Mouse (Mus musculus) embryonic facial prominence, embryonic 13.5 days (tissue): ENCODE results near the gene Usp50. TPM values are rescaled to one million over a fixed set of nuclear protein-coding genes. Genes with fewer than 3 reads are reported as not detected.

Experiments used
- ATAC-seq: fragments of 200-750 bp; cut with Nextera tagmentation; 2 replicates; pipeline ENCODE4 v1.8.0; 2017; ENCODE audit warnings: low read depth; ENCODE audit not compliant: insufficient number of reproducible peaks, insufficient read depth, low FRiP score, low TSS enrichment
- H3K27ac ChIP-seq: fragments of 300-500 bp; sonication (generic); 2 replicates; pipeline ENCODE4 v1.5.1; 2015; ENCODE audit warnings: moderate library complexity, mild to moderate bottlenecking, inconsistent platforms
- H3K27me3 ChIP-seq: fragments of 300-500 bp; sonication (generic); 2 replicates; pipeline ENCODE4 v1.6.1; 2015; ENCODE audit warnings: mild to moderate bottlenecking, inconsistent platforms
- H3K36me3 ChIP-seq: fragments of 300-500 bp; sonication (generic); 2 replicates; pipeline ENCODE4 v1.6.1; 2015; ENCODE audit warnings: mild to moderate bottlenecking, inconsistent platforms
- H3K4me1 ChIP-seq: fragments of 300-500 bp; sonication (generic); 2 replicates; pipeline ENCODE4 v1.6.1; 2015; ENCODE audit warnings: inconsistent platforms
- H3K4me2 ChIP-seq: fragments of 300-500 bp; sonication (generic); 2 replicates; pipeline ENCODE4 v1.6.1; 2015; ENCODE audit warnings: moderate library complexity, mild to moderate bottlenecking, inconsistent platforms
- H3K4me3 ChIP-seq: fragments of 300-500 bp; sonication (generic); 2 replicates; pipeline ENCODE4 v1.5.1; 2015; ENCODE audit warnings: mild to moderate bottlenecking, inconsistent platforms
- H3K9ac ChIP-seq: fragments of 300-500 bp; sonication (generic); 2 replicates; pipeline ENCODE4 v1.6.1; 2015; ENCODE audit warnings: mild to moderate bottlenecking, inconsistent platforms
- H3K9me3 ChIP-seq: fragments of 300-500 bp; sonication (generic); 2 replicates; pipeline ENCODE4 v1.6.1; 2016; ENCODE audit warnings: inconsistent platforms
- WGBS: fragments of 180-500 bp; shearing (Covaris S2); methylation state at CpG from one replicate; pipeline ENCODE4 v1.1.7; 2015; ENCODE audit warnings: mixed read lengths; 5-methylcytosine and 5-hydroxymethylcytosine counted together
- polyA plus RNA-seq: library from polyadenylated mRNA; unstranded; fragments of >200 nt; fragmentation: Nextera tagmentation; extraction: Ambion mirVana; gene quantifications from 2 replicates; pipeline ENCODE4 v1.2.1, GENCODE M21; 2015

The Usp50 gene
- polyA plus RNA-seq, 1 experiment from 2014 or later = 2.8 TPM

DNA sequence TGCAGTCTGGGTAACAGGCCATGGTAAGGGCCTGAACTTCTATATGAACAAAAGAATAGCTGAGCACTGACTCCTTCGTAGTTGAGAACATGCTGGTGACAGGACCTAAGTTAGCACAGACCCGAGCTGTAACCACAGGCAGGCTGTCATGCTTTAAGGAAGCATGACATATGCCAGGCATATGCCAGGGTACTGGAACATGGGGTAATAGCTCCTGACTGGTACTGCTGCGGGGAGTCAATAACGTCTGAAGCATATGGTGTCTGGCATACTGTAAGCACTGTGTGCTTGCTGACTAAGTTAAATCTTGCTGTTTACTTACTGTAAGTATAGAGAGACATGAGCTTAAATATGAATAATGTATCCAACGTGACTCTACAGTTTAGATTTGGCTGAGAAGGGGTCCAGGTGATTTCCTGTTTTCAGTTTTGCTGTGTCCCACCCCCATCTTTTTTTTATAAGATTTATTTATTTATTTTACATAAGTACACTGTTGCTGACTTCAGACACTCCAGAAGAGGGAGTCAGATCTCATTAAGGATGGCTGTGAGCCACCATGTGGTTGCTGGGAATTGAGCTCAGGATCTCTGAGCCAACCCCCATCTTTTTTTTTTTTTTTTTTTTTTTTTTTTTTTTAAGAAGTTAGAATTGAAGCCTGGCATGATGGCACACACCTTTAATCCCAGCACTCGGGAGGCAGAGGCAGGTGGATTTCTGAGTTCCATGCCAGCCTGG is 47.8 kb downstream of the Usp50 start:
- H3K4me2 ChIP-seq = no peak overlapping the region
- WGBS = 77% methylated on average over 6 of the region's 6 CpGs
- peaks cover 80% of the 10 kb centered on the region for H3K36me3 ChIP-seq

GRCm38 (mm10) chr2:126730502-126730901 is 52.8 kb downstream of the Usp50 start:
- Histone ChIP-seq H3K27me3 (no peaks in the 10 kb centered on the region), H3K27ac (no peak overlapping the region), H3K9ac (no peak overlapping the region), H3K4me3 (no peak overlapping the region), H3K9me3 (no peaks in the 10 kb centered on the region), H3K4me1 (no peaks in the 10 kb centered on the region), H3K36me3 (peaks cover 61% of the 10 kb centered on the region), H3K4me2 (no peak overlapping the region)
- ATAC-seq = no peak
- WGBS = 91% methylated on average over 2 of the region's 2 CpGs

More for the DNA sequence above, 47.8 kb downstream of the Usp50 start:
- ATAC-seq = no peak
- H3K27me3 ChIP-seq = no peaks in the 10 kb centered on the region
- H3K27ac ChIP-seq = no peak overlapping the region
- H3K9ac ChIP-seq = no peak overlapping the region
- no peaks in the 10 kb centered on the region for H3K4me1 ChIP-seq
- H3K9me3 ChIP-seq = no peaks in the 10 kb centered on the region
- H3K4me3 ChIP-seq = no peak overlapping the region

DNA sequence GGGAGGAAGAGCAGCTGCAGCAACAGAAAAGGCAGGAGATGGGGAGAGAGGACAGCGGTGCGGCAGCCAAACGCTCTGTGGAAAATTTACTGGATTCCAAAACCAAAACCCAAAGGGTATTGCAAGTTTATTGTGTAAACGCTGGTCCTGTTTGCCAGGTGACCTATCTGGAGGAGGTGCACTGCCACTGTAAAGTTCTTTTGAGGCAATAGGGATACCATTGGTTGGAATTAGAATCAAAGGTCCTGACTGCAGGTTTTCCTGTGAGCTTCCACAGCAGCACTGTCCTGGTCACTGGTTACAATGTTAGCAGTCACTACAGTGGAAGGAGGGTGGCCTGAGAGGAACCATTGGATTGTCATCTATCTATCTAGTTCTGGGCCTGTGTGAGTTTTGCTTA is 54.1 kb downstream of the Usp50 start:
- Histone ChIP-seq H3K27ac (no peak overlapping the region), H3K36me3 (peaks cover 50% of the 10 kb centered on the region), H3K9ac (no peak overlapping the region), H3K27me3 (no peaks in the 10 kb centered on the region), H3K4me1 (no peaks in the 10 kb centered on the region), H3K4me3 (no peak overlapping the region), H3K9me3 (no peaks in the 10 kb centered on the region), H3K4me2 (no peak overlapping the region)
- 97% methylated on average over 4 of the region's 4 CpGs for WGBS
- no peak for ATAC-seq

GRCm38 (mm10) chr2:126712950-126713349 is 70.3 kb downstream of the Usp50 start:
- peaks cover 8% of the 10 kb centered on the region; the same call in 1 of the 2 replicates for H3K4me1 ChIP-seq
- H3K9ac ChIP-seq = no peak overlapping the region
- H3K27me3 ChIP-seq = no peaks in the 10 kb centered on the region
- no peaks in the 10 kb centered on the region for H3K9me3 ChIP-seq
- H3K27ac ChIP-seq = no peak overlapping the region
- H3K4me3 ChIP-seq = no peak overlapping the region
- H3K36me3 ChIP-seq = peaks cover 2% of the 10 kb centered on the region; the same call in 1 of the 2 replicates
- no peak for ATAC-seq
- H3K4me2 ChIP-seq = no peak overlapping the region

GRCm38 (mm10) chr2:126712526-126712925 is 70.7 kb downstream of the Usp50 start:
- Histone ChIP-seq H3K4me3 (no peak overlapping the region), H3K27me3 (no peaks in the 10 kb centered on the region), H3K36me3 (no peaks in the 10 kb centered on the region; the same call in 1 of the 2 replicates), H3K27ac (no peak overlapping the region), H3K4me1 (peaks cover 9% of the 10 kb centered on the region; the same call in 1 of the 2 replicates), H3K9ac (no peak overlapping the region), H3K4me2 (no peak overlapping the region), H3K9me3 (no peaks in the 10 kb centered on the region)
- ATAC-seq = no peak
- WGBS = 95% methylated on average over 5 of the region's 5 CpGs

DNA sequence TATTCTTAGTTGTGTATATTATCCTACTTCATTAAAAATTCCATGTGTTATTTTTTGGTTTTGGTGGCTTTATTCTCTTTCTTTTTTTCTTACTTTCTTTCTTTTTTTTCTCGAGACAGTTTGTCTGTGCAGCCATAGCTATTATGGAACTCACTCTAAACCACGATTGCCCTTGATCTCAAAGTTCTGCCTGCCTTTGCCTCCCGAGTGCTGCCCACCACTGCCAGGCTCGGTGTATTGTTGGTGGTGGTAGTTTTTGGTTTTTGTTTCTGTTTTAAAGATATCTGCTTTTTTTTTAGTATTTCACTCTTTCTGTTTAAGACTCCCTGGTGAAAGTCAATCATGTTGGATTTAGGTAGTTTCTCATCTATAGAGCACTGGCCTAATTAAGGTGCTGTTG is 74.9 kb downstream of the Usp50 start:
- Histone ChIP-seq H3K27ac (no peak overlapping the region), H3K9ac (no peak overlapping the region), H3K36me3 (no peaks in the 10 kb centered on the region), H3K4me3 (peak overlapping the region; percentile 88), H3K9me3 (no peaks in the 10 kb centered on the region), H3K4me1 (peaks cover 9% of the 10 kb centered on the region; the same call in 1 of the 2 replicates), H3K27me3 (peaks cover 7% of the 10 kb centered on the region), H3K4me2 (peak overlapping the region; percentile 63)
- 80% methylated on average over 4 of the region's 4 CpGs for WGBS
- ATAC-seq = no peak

GRCm38 (mm10) chr2:126707438-126707779 is 75.9 kb downstream of the Usp50 start:
- no peak for ATAC-seq
- peak overlapping the region; percentile 80 for H3K27ac ChIP-seq
- WGBS = 0% methylated on average over 20 of the region's 23 CpGs

GRCm38 (mm10) chr2:126706759-126707437 is 76.4 kb downstream of the Usp50 start, which contains the start of gene Usp8:
Gene Usp8, plus strand, starts transcription at chr2:126707328.
- peak; percentile 99 for ATAC-seq
- Histone ChIP-seq H3K4me3 (peak within 1 kb of the TSS; percentile 88), H3K4me1 (peaks cover 9% of the 10 kb centered on the region; the same call in 1 of the 2 replicates), H3K27me3 (peaks cover 7% of the 10 kb centered on the region), H3K9ac (peak within 1 kb of the TSS; percentile 95), H3K27ac (peak within 1 kb of the TSS; percentile 80), H3K36me3 (no peaks in the 10 kb centered on the region), H3K9me3 (no peaks in the 10 kb centered on the region), H3K4me2 (peak within 1 kb of the TSS; percentile 63)
- WGBS = 2% methylated on average over 47 of the region's 47 CpGs

More at GRCm38 (mm10) chr2:126707438-126707779, 75.9 kb downstream of the Usp50 start:
- H3K9ac ChIP-seq = peak overlapping the region; percentile 95
- H3K4me1 ChIP-seq = peaks cover 9% of the 10 kb centered on the region; the same call in 1 of the 2 replicates
- no peaks in the 10 kb centered on the region for H3K9me3 ChIP-seq
- no peaks in the 10 kb centered on the region for H3K36me3 ChIP-seq
- peak overlapping the region; percentile 88 for H3K4me3 ChIP-seq
- peaks cover 7% of the 10 kb centered on the region for H3K27me3 ChIP-seq
- peak overlapping the region; percentile 63 for H3K4me2 ChIP-seq

GRCm38 (mm10) chr2:126695285-126695684 is 88.0 kb downstream of the Usp50 start:
- H3K9me3 ChIP-seq = no peaks in the 10 kb centered on the region
- H3K4me1 ChIP-seq = no peaks in the 10 kb centered on the region
- ATAC-seq = no peak
- no peak overlapping the region for H3K4me2 ChIP-seq
- 80% methylated on average over 6 of the region's 6 CpGs for WGBS
- H3K27ac ChIP-seq = no peak overlapping the region
- H3K36me3 ChIP-seq = no peaks in the 10 kb centered on the region
- H3K4me3 ChIP-seq = no peak overlapping the region
- no peaks in the 10 kb centered on the region for H3K27me3 ChIP-seq
- no peak overlapping the region for H3K9ac ChIP-seq

DNA sequence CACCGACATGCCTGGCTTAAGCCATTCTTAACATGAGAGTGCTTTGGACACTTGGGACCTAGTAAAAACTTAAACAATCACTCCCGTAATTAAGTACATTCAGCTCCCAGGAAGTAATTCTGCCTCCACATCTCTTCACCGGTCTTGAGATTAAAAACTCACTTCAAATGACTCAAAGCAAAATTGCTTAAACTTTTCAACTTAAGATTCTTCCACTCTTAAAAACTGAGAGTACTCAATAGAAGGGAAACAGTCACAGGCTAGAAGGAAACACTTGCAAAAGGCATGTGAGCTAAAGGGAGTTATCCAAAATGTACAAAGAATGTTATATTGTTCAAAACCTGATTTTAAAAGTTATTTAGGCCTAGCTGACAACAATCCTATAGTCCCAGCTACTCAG is 92.0 kb downstream of the Usp50 start:
- no peak overlapping the region for H3K27ac ChIP-seq
- no peak for ATAC-seq
- H3K36me3 ChIP-seq = peaks cover 10% of the 10 kb centered on the region
- no peaks in the 10 kb centered on the region for H3K4me1 ChIP-seq
- 77% methylated on average over 3 of the region's 3 CpGs for WGBS
- no peak overlapping the region for H3K4me2 ChIP-seq
- no peak overlapping the region for H3K4me3 ChIP-seq
- H3K9me3 ChIP-seq = no peaks in the 10 kb centered on the region; the same call in 1 of the 2 replicates
- no peaks in the 10 kb centered on the region for H3K27me3 ChIP-seq
- H3K9ac ChIP-seq = no peak overlapping the region

DNA sequence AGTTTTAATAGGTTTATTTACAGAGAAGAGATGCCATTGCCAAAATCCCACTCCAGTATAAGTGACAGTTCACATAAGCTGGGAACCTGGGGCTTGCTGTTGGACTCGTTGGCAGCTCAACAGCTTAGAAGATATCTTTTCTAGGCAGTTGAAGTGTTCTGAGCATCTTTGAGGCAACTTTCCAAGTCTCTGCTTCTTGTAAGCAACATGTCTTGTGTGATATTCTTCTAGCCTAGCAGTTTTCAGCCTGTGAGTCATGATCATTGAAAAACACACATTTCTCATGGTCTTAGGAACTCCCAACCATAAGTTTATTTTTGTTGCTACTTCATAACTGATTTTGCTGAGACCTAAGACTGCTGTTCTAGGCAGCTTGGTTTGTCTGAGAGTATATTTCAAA is 100.3 kb downstream of the Usp50 start:
- Histone ChIP-seq H3K4me3 (no peak overlapping the region), H3K4me1 (no peaks in the 10 kb centered on the region), H3K27ac (no peak overlapping the region), H3K27me3 (no peaks in the 10 kb centered on the region), H3K36me3 (peaks cover 42% of the 10 kb centered on the region), H3K9ac (no peak overlapping the region), H3K4me2 (no peak overlapping the region), H3K9me3 (peaks cover 4% of the 10 kb centered on the region; the same call in 1 of the 2 replicates)
- WGBS = 97% methylated on average over 1 of the region's 1 CpGs
- no peak for ATAC-seq

- 86% methylated on average over 2 of the region's 2 CpGs for WGBS
- peaks cover 43% of the 10 kb centered on the region for H3K36me3 ChIP-seq
These were observed 100.9 kb downstream of the Usp50 start for GRCm38 (mm10) chr2:126682333-126682732.

More at GRCm38 (mm10) chr2:126682333-126682732, 100.9 kb downstream of the Usp50 start:
- Histone ChIP-seq H3K9me3 (peaks cover 4% of the 10 kb centered on the region; the same call in 1 of the 2 replicates), H3K4me3 (no peak overlapping the region), H3K9ac (no peak overlapping the region), H3K4me2 (no peak overlapping the region), H3K4me1 (no peaks in the 10 kb centered on the region), H3K27me3 (no peaks in the 10 kb centered on the region), H3K27ac (no peak overlapping the region)
- ATAC-seq = no peak
